Mouse (Mus musculus): ENCODE results near the gene Katnal1.

DNA sequence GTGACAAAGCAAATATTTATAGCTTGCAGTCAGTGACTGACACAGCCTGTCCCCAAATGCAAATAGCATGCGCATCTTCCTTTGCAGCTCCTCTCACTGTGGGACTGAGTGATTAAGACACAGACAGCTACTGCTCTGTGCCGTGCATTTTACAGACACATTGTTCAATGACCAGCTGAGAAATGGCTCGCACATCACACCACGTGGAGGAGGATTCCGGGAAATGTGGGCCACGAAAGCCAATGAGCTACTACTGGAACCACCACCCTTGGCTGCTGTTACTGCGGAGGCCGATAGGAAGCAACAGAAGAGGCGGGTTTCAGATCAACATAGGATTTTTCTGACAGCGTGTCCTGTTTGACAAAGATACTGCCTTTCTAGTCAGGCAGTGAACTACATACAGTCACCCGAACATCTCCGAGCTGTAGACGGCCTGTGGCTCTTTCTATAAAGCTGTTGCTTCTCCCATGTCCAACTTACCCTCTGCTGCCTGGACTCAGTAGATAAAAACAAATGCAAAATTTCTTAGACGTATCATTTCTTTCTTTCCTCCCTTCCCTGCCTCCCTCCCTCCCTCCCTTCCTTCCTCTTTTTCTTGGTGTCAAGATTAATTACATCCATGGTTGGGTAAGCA is 31.9 kb downstream of the Katnal1 start:
- TF ChIP-seq CTCF (IDR thresholded peaks at IDR 0.05; ENCODE audit: control insufficient read depth, insufficient read depth, insufficient read length) (no peak), CEBPB (IDR thresholded peaks at IDR 0.05; ENCODE audit: low read depth) (no peak), USF1 (IDR thresholded peaks at IDR 0.05; ENCODE audit: low read depth) (no peak), MAX (IDR thresholded peaks at IDR 0.05) (no peak)
